22 mouse cellular contexts compared by ENCODE assay signal in the genomic region with DNA sequence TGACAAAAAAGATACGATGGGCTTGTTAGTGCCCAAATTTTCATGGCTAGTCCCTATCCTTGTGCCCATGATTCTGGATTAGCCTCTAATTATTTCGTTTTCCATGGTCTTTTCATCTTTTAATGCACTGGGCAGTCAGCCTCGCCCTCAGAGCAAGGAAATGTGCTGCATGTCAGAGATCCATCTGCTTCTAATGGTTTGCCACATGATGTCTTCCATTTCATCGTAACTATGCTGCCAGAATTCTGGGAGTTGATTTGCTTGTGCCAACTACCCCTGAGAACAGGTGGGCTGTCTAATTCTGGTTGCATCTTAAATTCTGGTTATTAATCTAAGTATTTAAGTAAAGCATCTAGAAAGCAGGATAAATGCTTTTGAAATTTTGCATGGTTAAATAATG.
DNase-seq lines count a peak whose midpoint lies in the region; ATAC-seq lines count a peak whose summit lies in the region.
"Had no signal": no experiment of that assay in that cellular context is flagged by ENCODE, and none has a peak within 500 bp of the region (broad histone marks: within the 10 kb centered on the region; RNA-seq: fewer than 3 reads in every experiment).

No protein-coding gene starts in this region.

- ATAC-seq in forebrain, embryonic 14.5 days = no peak
- no peak for ATAC-seq in forebrain, embryonic 16.5 days
- ATAC-seq: activated CD4-positive, CD25-positive, alpha-beta regulatory T cell, adult 4 months; forebrain, postnatal 0 days; hindbrain, embryonic 16.5 days; inflammation-experienced regulatory T-cells, adult 6 months; intestine, embryonic 16.5 days had no signal

- H3K36me3 ChIP-seq in forebrain, embryonic 14.5 days (ENCODE audit: control insufficient read depth, insufficient read depth, low read length) = no peaks in the 10 kb centered on the region
- no peaks in the 10 kb centered on the region for H3K36me3 ChIP-seq in forebrain, embryonic 16.5 days (ENCODE audit: control insufficient read depth, insufficient read depth)
- H3K36me3 ChIP-seq: forebrain, embryonic 10.5 days; hindbrain, embryonic 13.5 days had no signal

- H3K9ac ChIP-seq in forebrain, embryonic 14.5 days (ENCODE audit: low read length) = no peak overlapping the region
- no peak overlapping the region for H3K9ac ChIP-seq in forebrain, embryonic 16.5 days (replicated peaks; ENCODE audit: low read depth, low read length)
- H3K9ac ChIP-seq: forebrain, postnatal 0 days; hindbrain, embryonic 13.5 days had no signal

- no peak overlapping the region for H3K27ac ChIP-seq in forebrain, embryonic 14.5 days (ENCODE audit: low read depth, low read length)
- no peak overlapping the region for H3K27ac ChIP-seq in forebrain, embryonic 16.5 days (ENCODE audit: low read length)
- H3K27ac ChIP-seq: forebrain, embryonic 10.5 days; gastrocnemius, adult 2 months; hindbrain, embryonic 13.5 days had no signal

- 65% methylated on average over 4 of the region's 4 CpGs for WGBS in forebrain, embryonic 14.5 days
- WGBS in forebrain, embryonic 16.5 days = 58% methylated on average over 4 of the region's 4 CpGs

- H3K4me3 ChIP-seq in forebrain, embryonic 14.5 days (ENCODE audit: low read depth, low read length) = no peak overlapping the region
- no peak overlapping the region for H3K4me3 ChIP-seq in forebrain, embryonic 16.5 days (replicated peaks; ENCODE audit: low read length)
- H3K4me3 ChIP-seq: forebrain, embryonic 10.5 days; gastrocnemius, adult 2 months; hindbrain, embryonic 13.5 days had no signal

- H3K4me2 ChIP-seq in forebrain, embryonic 14.5 days (ENCODE audit: low read length) = no peak overlapping the region
- H3K4me2 ChIP-seq in forebrain, embryonic 16.5 days (ENCODE audit: low read length) = no peak overlapping the region
- H3K4me2 ChIP-seq: heart, embryonic 11.5 days; hindbrain, embryonic 13.5 days had no signal

- no peaks in the 10 kb centered on the region for H3K4me1 ChIP-seq in forebrain, embryonic 14.5 days (ENCODE audit: control insufficient read depth, insufficient read depth, low read length)
- H3K4me1 ChIP-seq in forebrain, embryonic 16.5 days (replicated peaks; ENCODE audit: control insufficient read depth, insufficient read depth, low read length) = no peaks in the 10 kb centered on the region
- H3K4me1 ChIP-seq: forebrain, embryonic 10.5 days; hindbrain, embryonic 13.5 days had no signal

- intact Hi-C loops in left cerebral cortex, postnatal 4 days (cut with DNase I) = no loop called here
- intact Hi-C loops in left cerebral cortex, postnatal 14 days (cut with DNase I) = no loop called here

- no peaks in the 10 kb centered on the region for H3K9me3 ChIP-seq in forebrain, embryonic 14.5 days (replicated peaks; ENCODE audit: control insufficient read depth, low read length)
- H3K9me3 ChIP-seq in forebrain, embryonic 16.5 days (ENCODE audit: control insufficient read depth, low read length) = no peaks in the 10 kb centered on the region
- H3K9me3 ChIP-seq: forebrain, embryonic 10.5 days; hindbrain, embryonic 13.5 days had no signal

- no peaks in the 10 kb centered on the region for H3K27me3 ChIP-seq in forebrain, embryonic 14.5 days (replicated peaks; ENCODE audit: control insufficient read depth, insufficient read depth, low read length)
- no peaks in the 10 kb centered on the region for H3K27me3 ChIP-seq in forebrain, embryonic 16.5 days (replicated peaks; ENCODE audit: control insufficient read depth, insufficient read depth, low read length)
- H3K27me3 ChIP-seq: hindbrain, embryonic 13.5 days had no signal

- peak; percentile 75 to 78 for DNase-seq in cerebellum, postnatal 10 days
- no peak for DNase-seq in cerebellum, postnatal 4 days (ENCODE audit: low spot score in 2 of 2)
- DNase-seq in forebrain, embryonic 14.5 days (ENCODE audit: low spot score) = peak; percentile 13
- peak; percentile 21 for DNase-seq in left cerebral cortex, postnatal 4 days
- DNase-seq in left cerebral cortex, postnatal 14 days (ENCODE audit: low spot score in 2 of 2) = no peak
- DNase-seq: adrenal gland, adult 8-10 months; adrenal gland, postnatal 25 days; cerebellum, adult 2 months; cerebellum, postnatal 36 days; forebrain, postnatal 0 days; gastrocnemius, adult 2 months; gastrocnemius, postnatal 14 days; heart, adult 11 months; kidney, adult 18-20 months had no signal

Comparison
In these comparisons a context has a peak if more than half of its experiments do, and no peak if none do; other contexts are left out.
1. DNase-seq: peak in cerebellum, postnatal 10 days (2 of 2), forebrain, embryonic 14.5 days (single experiment) and left cerebral cortex, postnatal 4 days (single experiment); none in cerebellum, postnatal 4 days (0 of 2) and left cerebral cortex, postnatal 14 days (0 of 2).